Mouse (Mus musculus) C2C12 (cell line): ENCODE results near the gene Slc1a5.

Source experiments
- CEBPB ChIP-seq: IDR thresholded peaks from one replicate; pipeline ENCODE4 v1.6.1; 2011; ENCODE audit warnings: low read depth, mild to moderate bottlenecking, control low read depth, moderate library complexity
- CTCF ChIP-seq: IDR thresholded peaks from one replicate; pipeline ENCODE4 v1.5.1; 2011; ENCODE audit not compliant: control insufficient read depth, insufficient read depth, insufficient read length
- FOSL1 ChIP-seq: IDR thresholded peaks from one replicate; pipeline ENCODE4 v1.8.0; 2011; ENCODE audit warnings: mild to moderate bottlenecking, low read length; ENCODE audit not compliant: poor library complexity, insufficient read depth, severe bottlenecking
- MAX ChIP-seq: IDR thresholded peaks from one replicate; pipeline ENCODE4 v1.6.1; 2011; ENCODE audit warnings: mild to moderate bottlenecking, control low read depth
- MYOD1 ChIP-seq: IDR thresholded peaks from one replicate; pipeline ENCODE4 v1.6.1; 2011; ENCODE audit warnings: low read depth; ENCODE audit not compliant: control insufficient read depth, insufficient read length
- MYOG ChIP-seq: IDR thresholded peaks from one replicate; pipeline ENCODE4 v1.6.1; 2011; ENCODE audit not compliant: control insufficient read depth, insufficient read length; ENCODE audit errors: extremely low read depth
- USF1 ChIP-seq: IDR thresholded peaks from one replicate; pipeline ENCODE4 v1.6.1; 2011; ENCODE audit warnings: low read depth, mild to moderate bottlenecking, control low read depth, moderate library complexity

DNA sequence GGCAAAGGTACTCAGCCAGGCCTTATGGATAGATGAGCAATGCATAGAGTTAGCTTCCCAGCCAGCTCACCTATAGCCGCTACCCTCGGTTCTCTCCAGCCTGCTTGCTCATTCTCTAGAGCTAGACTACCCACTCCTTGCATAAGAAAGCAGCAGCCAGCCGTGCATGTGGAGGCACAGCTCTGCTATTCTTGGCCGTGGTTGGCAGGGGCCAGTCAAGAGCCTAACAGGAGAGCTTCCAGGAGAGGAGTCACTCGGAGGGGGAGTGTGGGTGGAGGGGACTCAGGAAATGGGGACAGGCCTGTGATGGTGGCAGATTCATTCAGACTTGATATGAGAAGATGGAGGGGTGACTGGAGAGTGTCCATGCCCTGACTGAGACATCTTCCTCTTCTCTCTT, 42.6 kb downstream of the Slc1a5 start:
- TF ChIP-seq CTCF (no peak), CEBPB (no peak), MYOD1 (no peak), FOSL1 (no peak), USF1 (no peak), MAX (no peak), MYOG (no peak)
